Mouse (Mus musculus) CH12.LX (cell line): ENCODE measurements at regions not wholly inside any gene's neighbourhood (a gene's known extent, or its start where the extent isn't known, plus 50 kb on each side); places are given as distances from the start of the nearest gene placed in this dataset.

Experiments used
- BHLHE40 ChIP-seq: IDR thresholded peaks from 2 replicates; pipeline ENCODE4 v1.6.1; 2011; ENCODE audit warnings: mild to moderate bottlenecking, low read depth, low read length, improper control_type of control experiment
- CHD1 ChIP-seq: IDR thresholded peaks from 2 replicates; pipeline ENCODE4 v1.6.1; 2012; ENCODE audit warnings: low read depth, low read length, improper control_type of control experiment, inconsistent platforms
- CTCF ChIP-seq, 2 experiments: IDR thresholded peaks in 1 of 2; conservative IDR thresholded peaks in 1 of 2; 2 replicates each; pipeline ENCODE4 v1.5.1; 2011 to 2012; ENCODE audit warnings: low read depth in 2 of 2, low read length in 2 of 2, improper control_type of control experiment in 1 of 2, inconsistent platforms in 1 of 2, mild to moderate bottlenecking in 1 of 2, moderate library complexity in 1 of 2
- EP300 ChIP-seq: IDR thresholded peaks from 2 replicates; pipeline ENCODE4 v1.6.1; 2011; ENCODE audit warnings: low read length, improper control_type of control experiment
- JUN ChIP-seq: IDR thresholded peaks from 2 replicates; pipeline ENCODE4 v1.6.1; 2011; ENCODE audit warnings: low read depth, mild to moderate bottlenecking, low read length, improper control_type of control experiment, moderate library complexity; ENCODE audit not compliant: insufficient read depth
- KAT2A ChIP-seq: IDR thresholded peaks from 2 replicates; pipeline ENCODE4 v1.6.1; 2012; ENCODE audit warnings: low read length, improper control_type of control experiment, inconsistent platforms; ENCODE audit not compliant: insufficient replicate concordance
- MAFK ChIP-seq: IDR thresholded peaks from 2 replicates; pipeline ENCODE4 v1.6.1; 2011; ENCODE audit warnings: low read length, improper control_type of control experiment; ENCODE audit not compliant: insufficient replicate concordance
- MAX ChIP-seq: IDR thresholded peaks from 2 replicates; pipeline ENCODE4 v1.6.1; 2011; ENCODE audit warnings: low read length, improper control_type of control experiment
- NRF1 ChIP-seq: IDR thresholded peaks from 2 replicates; pipeline ENCODE4 v1.6.1; 2014; ENCODE audit warnings: low read depth, mild to moderate bottlenecking, inconsistent platforms, low read length, improper control_type of control experiment, moderate library complexity
- POLR2A ChIP-seq: IDR thresholded peaks from 2 replicates; pipeline ENCODE4 v1.6.1; 2011; ENCODE audit warnings: low read depth, mild to moderate bottlenecking, improper control_type of control experiment, low read length
- SIN3A ChIP-seq: IDR thresholded peaks from 2 replicates; pipeline ENCODE4 v1.6.1; 2012; ENCODE audit warnings: low read length, improper control_type of control experiment, inconsistent platforms
- TBP ChIP-seq: conservative IDR thresholded peaks from 2 replicates; pipeline ENCODE4 v1.6.1; 2011; ENCODE audit warnings: low read depth, low read length, improper control_type of control experiment

DNA sequence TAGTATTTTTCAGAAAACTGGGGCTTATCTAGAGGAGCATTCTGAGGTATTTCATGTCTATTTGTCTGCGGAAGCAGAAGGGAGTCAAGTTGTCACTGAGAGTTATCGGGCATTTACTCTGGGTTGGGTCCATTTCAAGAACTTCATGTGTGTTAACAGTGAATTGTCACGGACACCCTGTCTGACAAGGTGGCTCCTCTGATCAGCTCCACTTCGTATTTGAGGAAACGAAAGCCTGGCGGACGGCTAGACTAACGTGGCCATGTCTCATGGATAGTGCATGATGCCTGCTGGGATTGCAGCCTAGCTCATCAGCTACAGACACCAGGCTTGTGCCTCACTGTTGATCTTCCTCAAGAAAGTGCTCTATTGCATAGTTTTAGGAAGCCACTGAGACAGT is 200.4 kb downstream of the 4933412E24Rik start:
- TF ChIP-seq CTCF (conservative IDR thresholded peaks at IDR 0.05 in 1 of 2, IDR thresholded peaks at IDR 0.05 in 1 of 2; ENCODE audit: low read depth in 2 of 2, low read length in 2 of 2) (no peak), SIN3A (no peak), POLR2A (no peak), MAFK (no peak), KAT2A (no peak), MAX (no peak), JUN (no peak), BHLHE40 (no peak), EP300 (no peak), NRF1 (no peak), CHD1 (no peak), TBP (no peak)
